Mouse (Mus musculus) layer of hippocampus, adult 2 months (tissue): ENCODE data around the gene Nup62. TPM values are rescaled to one million over a fixed set of nuclear protein-coding genes. Genes with fewer than 3 reads are reported as not detected.
"Not testable (repeated sequence)": the region's sequence is repeated elsewhere in the genome, so short reads cannot be mapped to it uniquely, and the experiment has no call there.

Experiments
- DNase-seq, 2 experiments: peaks; one replicate each; pipeline ENCODE4 v3.0.0; 2022; ENCODE audit warnings: low spot score in 2 of 2
- H3K27ac ChIP-seq: fragments of 200-600 bp; 2 replicates; pipeline ENCODE4 v1.8.1; 2022
- H3K4me3 ChIP-seq: fragments of 200-600 bp; 2 replicates; pipeline ENCODE4 v1.8.1; 2022; ENCODE audit warnings: mild to moderate bottlenecking
- CTCF ChIP-seq: fragments of 200-600 bp; conservative IDR thresholded peaks from 2 replicates; pipeline ENCODE4 v1.8.1; 2022; ENCODE audit warnings: antibody characterized with exemption, mild to moderate bottlenecking, moderate library complexity
- total RNA-seq, 2 experiments: library from RNA; stranded (reverse); gene quantifications; 2 replicates each; pipeline ENCODE4 v1.2.3; 2021

Gene Nup62
- total RNA-seq, 2 experiments from 2014 or later, result 29.7 to 33.2 TPM

DNA sequence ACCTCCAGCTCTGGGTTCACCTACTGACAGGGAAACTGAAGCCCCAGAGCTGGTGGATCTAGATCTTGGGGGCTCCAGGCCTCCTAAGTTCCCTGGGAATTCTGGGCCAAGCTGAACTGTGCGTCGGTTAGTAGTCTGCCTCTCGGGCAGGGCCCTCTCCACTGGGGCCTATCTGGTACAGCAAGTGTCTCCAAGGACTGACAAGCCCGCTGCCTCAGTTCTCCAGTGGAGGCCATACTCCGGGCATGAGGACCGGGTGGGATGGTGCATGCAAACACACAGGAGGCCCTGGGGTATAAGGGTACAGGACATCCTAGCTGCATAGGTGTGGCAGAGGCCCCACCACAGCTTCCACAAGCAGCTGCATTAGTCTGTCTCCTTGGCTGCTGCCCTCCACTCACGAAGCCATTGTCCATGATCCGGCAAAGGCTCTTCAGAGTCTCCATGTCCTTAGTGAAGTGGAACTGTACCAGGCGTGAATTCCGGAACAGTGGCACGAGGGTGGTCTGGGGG, 48.1 kb downstream of the Nup62 start:
- H3K27ac ChIP-seq, result peak overlapping the region; percentile 99; the same call in 1 of the 2 replicates
- no peak for TF ChIP-seq CTCF
- no peak overlapping the region for H3K4me3 ChIP-seq
- no peak for DNase-seq

DNA sequence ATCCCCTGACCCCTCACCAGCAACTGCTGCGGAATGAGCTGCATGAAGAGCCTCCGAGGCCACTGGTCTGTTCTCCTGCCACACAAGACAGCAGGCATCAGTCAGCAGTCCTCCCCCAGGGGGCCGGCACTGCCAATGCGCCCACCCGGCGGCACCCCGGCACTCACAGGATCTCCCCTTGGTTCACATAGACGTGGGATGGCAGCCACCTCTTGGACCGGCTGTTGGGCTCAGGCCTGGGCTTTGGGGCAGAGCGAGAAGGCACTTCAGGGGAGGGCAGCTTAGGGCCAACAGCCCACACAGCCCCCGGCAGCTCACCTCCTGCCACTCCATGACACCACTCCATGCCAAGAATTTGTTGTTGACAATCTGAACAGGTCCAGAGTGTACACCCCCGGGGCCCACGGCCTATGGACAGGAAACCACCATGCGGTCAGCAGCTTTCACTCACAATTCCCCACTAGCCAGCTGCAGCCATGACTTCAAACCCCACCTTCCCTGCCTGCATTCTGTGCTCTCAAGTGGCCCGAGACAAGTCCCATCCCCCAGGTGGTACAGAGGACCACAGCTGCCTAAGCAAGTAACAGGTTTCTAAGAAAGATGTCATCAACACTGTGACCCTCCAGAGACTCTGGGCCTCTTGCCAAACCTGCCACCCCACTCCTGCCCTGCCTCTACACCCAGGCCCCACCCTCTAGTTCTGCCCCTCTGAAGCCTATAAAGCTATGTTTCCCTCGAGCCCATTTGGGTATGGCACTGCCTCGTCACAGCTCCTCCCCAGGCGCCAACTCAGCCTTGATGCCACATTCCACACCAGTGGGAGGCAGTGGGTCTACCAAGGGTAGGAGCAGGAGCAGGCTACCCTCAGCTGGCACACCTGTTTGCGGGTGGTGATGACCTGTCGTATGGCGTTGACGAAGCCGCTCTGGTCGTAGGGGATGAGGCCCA, 49.0 kb downstream of the Nup62 start:
- H3K4me3 ChIP-seq, result no peak overlapping the region
- peak overlapping the region; percentile 99 for H3K27ac ChIP-seq
- TF ChIP-seq CTCF, result no peak
- no peak for DNase-seq

DNA sequence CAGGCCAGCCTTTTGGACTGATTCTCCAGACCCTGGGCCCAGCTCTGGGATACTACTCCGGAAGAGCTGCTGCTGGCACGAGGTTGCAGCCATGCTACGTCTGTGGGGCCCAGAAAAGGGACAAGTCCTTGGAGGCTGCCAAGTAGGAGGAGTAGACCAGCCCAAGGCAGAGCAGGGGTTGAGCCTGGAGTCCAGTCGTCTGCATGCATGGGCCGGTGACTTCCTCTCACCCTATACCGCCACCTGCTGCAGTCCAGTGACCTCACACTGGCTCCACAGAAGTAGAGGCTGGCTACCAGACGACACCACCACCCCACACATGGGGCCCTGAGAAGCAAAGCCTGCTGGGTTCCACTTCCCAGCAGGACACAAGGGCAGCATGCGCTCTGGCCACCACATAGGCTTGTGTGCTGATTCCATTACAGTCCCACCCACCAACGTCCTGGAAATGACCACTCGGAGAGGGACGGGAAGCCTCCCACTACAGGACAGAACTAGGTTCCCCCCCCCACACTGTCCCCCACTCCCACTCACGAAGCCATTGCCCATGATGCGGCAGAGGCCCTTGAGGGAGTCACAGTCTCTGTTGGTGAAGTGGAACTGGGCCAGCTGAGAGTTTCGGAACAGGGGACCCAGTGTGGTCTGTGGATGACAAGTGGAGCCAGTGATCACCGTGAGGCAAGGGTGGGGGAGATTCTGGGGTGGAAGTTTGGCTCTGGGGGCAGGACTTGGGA, 50.6 kb downstream of the Nup62 start:
- DNase-seq, result no peak
- TF ChIP-seq CTCF, result peak; percentile 18; the same call in 1 of the 2 replicates
- Histone ChIP-seq H3K4me3 (peak overlapping the region; percentile 75; the same call in 1 of the 2 replicates), H3K27ac (peak overlapping the region; percentile 99)

- Histone ChIP-seq H3K27ac (peak overlapping the region; percentile 99), H3K4me3 (peak overlapping the region; percentile 75)
- no peak for DNase-seq
- TF ChIP-seq CTCF, result no peak
These were observed 51.3 kb downstream of the Nup62 start for GRCm38 (mm10) chr7:44867010-44867702.

DNA sequence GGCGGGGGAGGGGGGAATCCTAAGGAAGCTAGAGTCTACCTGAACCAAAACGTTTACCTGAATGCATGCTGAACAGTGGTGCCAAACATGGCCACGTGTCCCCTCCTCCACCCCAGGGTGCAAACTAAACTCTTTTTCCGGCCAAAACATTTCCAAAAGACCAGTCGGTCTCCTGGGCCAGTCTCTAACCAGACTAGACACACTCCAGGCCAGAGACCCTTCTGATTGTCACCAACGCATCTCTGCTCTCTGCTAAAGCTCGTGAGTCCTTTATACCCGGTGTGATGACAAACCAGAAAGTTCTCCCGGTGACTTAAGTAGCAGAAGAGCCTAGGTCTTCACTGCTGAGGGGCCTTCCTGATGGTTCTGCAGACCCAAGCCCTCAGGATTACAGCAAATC, 51.9 kb downstream of the Nup62 start:
- no peak for DNase-seq
- Histone ChIP-seq H3K27ac (peak overlapping the region; percentile 99; the same call in 1 of the 2 replicates), H3K4me3 (peak overlapping the region; percentile 75)
- no peak for TF ChIP-seq CTCF

DNA sequence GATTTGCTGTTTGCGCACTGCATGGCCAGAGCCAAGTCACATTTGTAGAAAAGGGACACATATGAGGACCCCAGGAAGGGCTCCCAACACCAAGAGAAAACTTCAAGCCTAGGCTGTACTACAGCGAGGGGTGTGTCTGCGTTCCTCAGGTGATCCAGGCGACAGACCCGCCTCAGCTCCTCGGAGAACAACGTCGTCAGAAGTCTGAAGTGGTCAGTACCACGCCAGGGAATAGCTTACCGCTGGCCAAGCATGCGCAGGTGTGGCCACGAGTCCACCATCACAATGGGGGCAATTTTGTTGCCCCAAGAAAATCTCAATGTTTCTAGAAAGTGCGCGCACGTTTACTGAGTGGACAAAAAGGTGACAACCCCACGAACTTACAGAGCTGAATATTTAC, 52.6 kb downstream of the Nup62 start:
- H3K27ac ChIP-seq, result peak overlapping the region; percentile 99
- no peak for DNase-seq
- H3K4me3 ChIP-seq, result peak overlapping the region; percentile 75
- TF ChIP-seq CTCF, result no peak

- no peak for DNase-seq
- Histone ChIP-seq H3K27ac (peak overlapping the region; percentile 99), H3K4me3 (peak overlapping the region; percentile 75)
- peak; percentile 21; the same call in 1 of the 2 replicates for TF ChIP-seq CTCF
These were observed 53.2 kb downstream of the Nup62 start for GRCm38 (mm10) chr7:44868919-44869696.

GRCm38 (mm10) chr7:44869697-44870528, 54.0 kb downstream of the Nup62 start, which contains the start of gene Ptov1:
Gene Ptov1, minus strand, starts transcription at chr7:44869788.
- Histone ChIP-seq H3K27ac (peak within 1 kb of the TSS; percentile 99), H3K4me3 (peak within 1 kb of the TSS; percentile 75)
- peak; percentile 21; the same call in 1 of the 2 replicates for TF ChIP-seq CTCF
- DNase-seq, result peak; percentile 93 to 99

DNA sequence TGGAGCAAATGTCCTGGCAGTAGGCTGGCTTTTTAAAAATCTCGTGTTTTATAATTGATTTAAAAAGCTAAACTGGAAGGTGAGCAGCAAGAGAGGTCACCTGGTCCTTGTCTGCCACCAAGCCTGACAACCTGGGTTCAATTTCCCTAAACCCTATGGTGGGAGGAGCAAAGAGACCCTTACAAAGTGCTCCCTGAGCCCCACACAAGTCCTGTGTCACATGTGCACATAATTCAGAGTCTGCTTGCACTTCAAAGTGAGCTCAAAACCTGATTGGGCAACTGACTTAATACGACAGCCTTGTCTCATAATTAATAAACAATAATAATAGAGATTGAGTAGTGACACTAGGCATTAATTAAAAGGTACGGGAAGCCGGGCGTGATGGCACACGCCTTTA, 54.7 kb downstream of the Nup62 start:
- no peak for TF ChIP-seq CTCF
- Histone ChIP-seq H3K4me3 (peak overlapping the region; percentile 75), H3K27ac (peak overlapping the region; percentile 99)
- DNase-seq, result no peak

- no peak overlapping the region for H3K27ac ChIP-seq
- H3K4me3 ChIP-seq, result no peak overlapping the region
- no peak for DNase-seq
- no peak for TF ChIP-seq CTCF
These were observed 55.3 kb downstream of the Nup62 start for GRCm38 (mm10) chr7:44871181-44871580.

DNA sequence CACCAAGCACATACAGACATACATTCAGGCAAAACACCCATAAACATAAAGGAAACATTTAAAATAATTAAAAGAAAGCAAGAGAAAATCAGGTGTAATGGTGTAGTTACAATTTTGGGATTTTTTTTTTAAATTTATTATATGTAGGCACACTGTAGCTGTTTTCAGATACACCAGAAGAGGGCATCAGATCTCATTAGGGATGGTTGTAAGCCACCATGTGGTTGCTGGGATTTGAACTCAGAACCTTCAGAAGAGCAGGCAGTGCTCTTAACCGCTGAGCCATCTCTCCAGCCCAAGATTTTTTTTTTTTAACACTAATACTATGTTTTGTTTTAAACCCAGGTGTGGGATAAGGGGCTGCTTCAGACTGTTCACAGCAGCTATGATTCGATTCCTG, 55.9 kb downstream of the Nup62 start:
- H3K27ac ChIP-seq, H3K4me3 ChIP-seq, DNase-seq: not testable (repeated sequence)
- peak; percentile 69 for TF ChIP-seq CTCF
